Mouse (Mus musculus) liver, adult (tissue): Measurements from ENCODE around the gene Kremen1.

Source experiments
- GATA4 ChIP-seq: IDR thresholded peaks from 2 replicates; pipeline ENCODE4 v1.6.1; 2014; ENCODE audit warnings: mild to moderate bottlenecking, low read length; ENCODE audit not compliant: insufficient replicate concordance

The Kremen1 gene

GRCm38 (mm10) chr11:5203054-5203453 lies 58.3 kb downstream of the Kremen1 start:
- no peak for TF ChIP-seq GATA4

- no peak for TF ChIP-seq GATA4
Observed at GRCm38 (mm10) chr11:5201799-5202680, 59.3 kb downstream of the Kremen1 start.

- no peak for TF ChIP-seq GATA4
Observed at GRCm38 (mm10) chr11:5199879-5200278, 61.5 kb downstream of the Kremen1 start.

DNA sequence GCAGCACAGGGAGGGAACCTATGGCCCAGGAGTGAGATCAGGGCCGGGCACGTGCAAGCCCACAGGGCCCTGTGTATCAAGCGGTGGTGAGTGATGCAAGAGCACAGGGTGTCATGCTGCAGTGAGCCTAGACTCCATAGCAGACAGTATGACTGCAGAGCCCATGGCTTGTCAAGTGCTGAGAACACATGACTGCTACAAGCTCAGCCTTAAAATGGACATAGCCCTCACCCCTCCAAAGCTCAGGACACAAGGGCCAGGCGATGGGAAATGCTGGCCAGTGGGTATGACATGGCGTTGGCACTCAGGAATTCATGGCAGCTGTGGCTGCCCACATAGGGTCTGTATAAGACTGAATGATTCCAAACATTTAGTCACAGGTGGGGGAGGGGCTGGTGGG lies 64.3 kb downstream of the Kremen1 start:
- no peak for TF ChIP-seq GATA4

DNA sequence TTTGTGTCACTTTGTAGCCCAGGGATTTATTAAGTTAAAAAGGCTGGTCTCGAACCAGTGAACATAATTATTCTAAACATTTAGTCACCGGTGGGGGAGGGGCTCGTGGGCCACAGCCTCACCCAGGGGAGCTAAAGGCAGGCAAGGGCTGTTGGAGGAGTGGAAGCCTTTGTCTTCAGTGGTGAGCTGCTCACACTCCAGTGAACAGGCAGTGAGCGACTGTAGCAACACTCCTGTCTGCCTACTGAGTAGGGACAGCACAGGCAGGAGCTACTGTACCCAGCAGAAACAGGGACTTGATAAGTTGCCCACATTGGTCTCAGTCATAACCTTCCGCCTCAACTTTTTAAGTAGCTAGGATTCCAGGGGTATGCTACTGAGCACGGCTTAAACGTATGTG lies 64.8 kb downstream of the Kremen1 start:
- no peak for TF ChIP-seq GATA4

GRCm38 (mm10) chr11:5193576-5193881 lies 67.8 kb downstream of the Kremen1 start:
- peak; percentile 17; the same call in 1 of the 2 replicates for TF ChIP-seq GATA4

DNA sequence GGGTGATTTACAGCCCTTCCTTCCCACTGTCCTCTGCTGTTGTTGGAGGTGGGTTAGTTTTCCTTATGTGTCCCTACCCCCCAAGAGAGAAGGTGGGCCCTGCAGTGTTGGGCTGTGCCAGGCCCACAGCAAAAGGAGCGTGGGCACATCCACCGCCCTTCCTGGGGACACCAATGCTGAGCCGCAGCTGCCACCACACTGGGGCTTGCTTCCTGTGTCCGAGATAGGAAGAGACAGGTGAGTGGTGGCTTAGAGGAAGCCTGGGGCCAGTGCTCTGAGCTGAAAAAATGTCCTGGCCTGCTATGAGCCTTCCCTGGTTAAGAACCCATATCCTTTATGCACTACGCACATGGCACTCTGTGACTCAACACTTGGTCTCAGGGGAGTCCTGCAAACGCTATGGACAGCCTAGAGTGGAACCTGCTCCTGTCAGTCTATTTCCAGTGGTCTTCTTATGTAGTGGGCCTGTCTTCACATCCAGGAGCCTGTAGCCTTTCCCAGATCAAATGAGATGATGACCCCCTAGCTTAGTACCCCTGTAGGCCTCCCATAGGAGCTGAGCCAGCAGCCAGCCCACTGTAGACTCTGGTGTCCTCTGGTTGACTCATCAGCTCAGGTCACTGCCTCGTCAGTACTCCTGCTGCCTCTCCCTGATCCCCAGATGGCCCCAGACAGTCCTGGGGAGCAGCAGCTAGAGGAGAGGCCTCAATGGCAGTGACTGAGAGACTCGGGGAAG lies 68.3 kb downstream of the Kremen1 start:
- no peak for TF ChIP-seq GATA4

- no peak for TF ChIP-seq GATA4
Observed at GRCm38 (mm10) chr11:5192084-5192516, 69.3 kb downstream of the Kremen1 start.

DNA sequence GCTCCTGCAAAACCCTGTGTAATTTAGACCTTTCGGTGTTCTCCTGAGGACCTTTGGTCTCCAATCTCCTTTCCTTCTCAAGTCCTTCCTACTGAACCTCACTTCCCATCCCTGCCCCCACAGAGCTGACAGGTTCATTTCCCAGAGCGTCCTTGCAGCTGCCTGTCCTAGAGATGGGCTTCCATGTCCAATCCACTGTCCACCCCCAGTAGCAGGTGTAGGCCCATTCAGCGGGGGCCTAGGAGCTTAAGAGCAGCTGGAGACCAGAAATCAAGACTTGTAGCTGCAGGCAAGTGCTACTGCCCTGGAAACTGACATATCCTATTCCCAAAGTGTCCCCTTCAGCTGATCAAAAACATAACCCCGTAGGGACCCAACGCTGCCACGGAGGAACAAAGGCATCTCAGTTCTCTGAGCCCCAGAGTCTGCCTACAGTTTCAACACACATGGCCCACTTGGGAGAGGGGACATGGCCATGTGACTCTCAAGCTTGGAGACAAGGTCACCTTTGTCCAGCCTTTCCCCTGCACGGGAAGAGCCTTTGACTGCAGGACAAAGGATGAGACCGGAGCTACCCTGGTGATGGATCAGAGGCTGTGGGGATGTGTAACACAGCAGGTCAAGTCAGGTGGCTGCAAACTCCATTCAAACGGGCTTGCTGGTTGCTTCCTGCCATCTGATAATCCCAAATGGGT lies 72.0 kb downstream of the Kremen1 start:
- TF ChIP-seq GATA4: no peak

GRCm38 (mm10) chr11:5188170-5188569 lies 73.2 kb downstream of the Kremen1 start:
- TF ChIP-seq GATA4: no peak

- TF ChIP-seq GATA4: no peak
Observed at GRCm38 (mm10) chr11:5184832-5185231, 76.5 kb downstream of the Kremen1 start.

GRCm38 (mm10) chr11:5184250-5184649 lies 77.1 kb downstream of the Kremen1 start:
- no peak for TF ChIP-seq GATA4

GRCm38 (mm10) chr11:5182870-5183269 lies 78.5 kb downstream of the Kremen1 start:
- TF ChIP-seq GATA4: no peak

- no peak for TF ChIP-seq GATA4
Observed at GRCm38 (mm10) chr11:5181850-5182404, 79.4 kb downstream of the Kremen1 start.

- no peak for TF ChIP-seq GATA4
Observed at GRCm38 (mm10) chr11:5179391-5179790, 82.0 kb downstream of the Kremen1 start.
